Mouse (Mus musculus) Patski (cell line): Measurements from ENCODE around the gene Sdhaf3. TPM values are rescaled to one million over a fixed set of nuclear protein-coding genes. Genes with fewer than 3 reads are reported as not detected.

Source experiments
- ATAC-seq: fragments of 100-300 bp; one replicate; pipeline ENCODE4 v1.8.0; 2021
- CTCF ChIA-PET: fragments of 350-600 bp; sonication (Branson Sonifier 250); formaldehyde crosslinking; loops from one replicate; lab custom pipeline; 2022; ENCODE audit warnings: inconsistent platforms; lab: Charles Lee
- POLR2A ChIA-PET: fragments of 350-600 bp; sonication (Branson Sonifier 250); formaldehyde crosslinking; loops from one replicate; lab custom pipeline; 2022; ENCODE audit warnings: antibody characterized with exemption, inconsistent platforms; lab: Charles Lee
- DNase-seq: peaks from one replicate; pipeline ENCODE4 v3.0.0-alpha.2; 2011; ENCODE audit warnings: low read depth, low spot score
- H3K27me3 ChIP-seq: fragments of 371-371 bp; one replicate; pipeline ENCODE4 v1.5.1; 2021
- CTCF ChIP-seq: fragments of 100-300 bp; IDR thresholded peaks from one replicate; pipeline ENCODE4 v1.5.1; 2021
- in situ Hi-C: fragments of 300-500 bp; cut with MboI; formaldehyde crosslinking; loops from 3 replicates; pipeline ENCODE4 v1.11.1; 2018; ENCODE audit warnings: low pct_unique_long_range_greater_than_20kb, mixed read lengths
- polyA plus RNA-seq: library from polyadenylated mRNA; unstranded; gene quantifications from one replicate; pipeline ENCODE4 v1.2.3, GENCODE M21; 2021

Sdhaf3 gene
- polyA plus RNA-seq, 1 experiment from 2014 or later = 2.6 TPM

- in situ Hi-C loops = no loop called here
- DNase-seq = no peak
- no peak for ATAC-seq
- no peak for TF ChIP-seq CTCF
- ChIA-PET CTCF (no interaction called here), POLR2A (no interaction called here)
- H3K27me3 ChIP-seq = no peaks in the 10 kb centered on the region
Measured at GRCm38 (mm10) chr6:7041912-7042311, 86.1 kb downstream of the Sdhaf3 start.

GRCm38 (mm10) chr6:7062819-7063218 lies 107.0 kb downstream of the Sdhaf3 start:
- peaks cover 11% of the 10 kb centered on the region for H3K27me3 ChIP-seq
- POLR2A ChIA-PET = no interaction called here
- no peak for TF ChIP-seq CTCF
- in situ Hi-C loops = no loop called here
- ATAC-seq (no peak), DNase-seq (no peak)
- CTCF ChIA-PET = interaction anchor here (1.1 kb wide), 1 partner anchor 9 kb away, joined by 4 read pairs; no protein-coding TSS in a partner anchor

GRCm38 (mm10) chr6:7068782-7069181 lies 113.0 kb downstream of the Sdhaf3 start:
- H3K27me3 ChIP-seq = peaks cover 14% of the 10 kb centered on the region
- TF ChIP-seq CTCF = no peak
- CTCF ChIA-PET = no interaction called here
- POLR2A ChIA-PET = no interaction called here
- ATAC-seq = no peak
- in situ Hi-C loops = no loop called here
- no peak for DNase-seq

GRCm38 (mm10) chr6:7069463-7069862 lies 113.7 kb downstream of the Sdhaf3 start:
- TF ChIP-seq CTCF = no peak

GRCm38 (mm10) chr6:7082054-7082453 lies 126.2 kb downstream of the Sdhaf3 start:
- DNase-seq (no peak), ATAC-seq (no peak)
- H3K27me3 ChIP-seq = peaks cover 6% of the 10 kb centered on the region
- in situ Hi-C loops = no loop called here
- no peak for TF ChIP-seq CTCF
- POLR2A ChIA-PET = no interaction called here
- CTCF ChIA-PET = interaction anchor here (1.6 kb wide), 1 partner anchor 9 kb away, joined by 4 read pairs; no protein-coding TSS in a partner anchor

More at GRCm38 (mm10) chr6:7069463-7069862, 113.7 kb downstream of the Sdhaf3 start:
- peaks cover 12% of the 10 kb centered on the region for H3K27me3 ChIP-seq
- ChIA-PET POLR2A (no interaction called here), CTCF (no interaction called here)
- in situ Hi-C loops = no loop called here
- no peak for DNase-seq
- ATAC-seq = no peak

- in situ Hi-C loops = no loop called here
- no peak for ATAC-seq
- H3K27me3 ChIP-seq = peaks cover 10% of the 10 kb centered on the region
- ChIA-PET CTCF (interaction anchor here (1.6 kb wide), 1 partner anchor 10 kb away, joined by 4 read pairs; no protein-coding TSS in a partner anchor), POLR2A (no interaction called here)
- no peak for DNase-seq
- no peak for TF ChIP-seq CTCF
Measured at GRCm38 (mm10) chr6:7082467-7083259, 126.9 kb downstream of the Sdhaf3 start.

GRCm38 (mm10) chr6:7083661-7084060 lies 127.9 kb downstream of the Sdhaf3 start:
- in situ Hi-C loops = no loop called here

GRCm38 (mm10) chr6:7084370-7084769 lies 128.6 kb downstream of the Sdhaf3 start:
- POLR2A ChIA-PET = no interaction called here
- no peak for TF ChIP-seq CTCF
- DNase-seq = no peak
- CTCF ChIA-PET = no interaction called here
- no peak for ATAC-seq
- in situ Hi-C loops = no loop called here
- peaks cover 16% of the 10 kb centered on the region for H3K27me3 ChIP-seq

More at GRCm38 (mm10) chr6:7083661-7084060, 127.9 kb downstream of the Sdhaf3 start:
- ChIA-PET CTCF (no interaction called here), POLR2A (no interaction called here)
- peaks cover 16% of the 10 kb centered on the region for H3K27me3 ChIP-seq
- DNase-seq (no peak), ATAC-seq (no peak)
- TF ChIP-seq CTCF = no peak

- ATAC-seq = no peak
- in situ Hi-C loops = no loop called here
- POLR2A ChIA-PET = no interaction called here
Measured at GRCm38 (mm10) chr6:7085506-7085905, 129.7 kb downstream of the Sdhaf3 start.

GRCm38 (mm10) chr6:7092094-7092493 lies 136.3 kb downstream of the Sdhaf3 start:
- in situ Hi-C loops = no loop called here
- ChIA-PET CTCF (no interaction called here), POLR2A (no interaction called here)
- ATAC-seq (no peak), DNase-seq (no peak)
- TF ChIP-seq CTCF = no peak
- H3K27me3 ChIP-seq = peaks cover 9% of the 10 kb centered on the region

More at GRCm38 (mm10) chr6:7085506-7085905, 129.7 kb downstream of the Sdhaf3 start:
- H3K27me3 ChIP-seq = peaks cover 16% of the 10 kb centered on the region
- DNase-seq = no peak
- CTCF ChIA-PET = no interaction called here
- TF ChIP-seq CTCF = no peak

Other genes starting within 250 kb of the Sdhaf3 start
- 5.6 TPM for gene Dlx6, start 92.7 kb upstream of the Sdhaf3 start, polyA plus RNA-seq
- 15.9 TPM for gene Dlx5, start 73.9 kb upstream of the Sdhaf3 start, polyA plus RNA-seq